ENCODE assay signal across 8 mouse cellular contexts in genomic region chr10:53596677-53597120, GRCm38 (mm10). TPM values are rescaled to one million over a fixed set of nuclear protein-coding genes. Genes with fewer than 3 reads are reported as not detected.
A peak's percentile ranks its signal among the peaks of the same experiment; 100 is the strongest.
DNase-seq lines count a peak whose midpoint lies in the region; ATAC-seq lines count a peak whose summit lies in the region.

Gene Asf1a (plus strand): TSS chr10:53596757.

- peak; percentile 89 for ATAC-seq in CD4-positive, CD25-positive, alpha-beta regulatory T cell, adult 4 months
- peak; percentile 95 for ATAC-seq in heart, embryonic 14.5 days (ENCODE audit: insufficient number of reproducible peaks, insufficient read depth, low FRiP score, low read depth)
- ATAC-seq in liver, embryonic 13.5 days (ENCODE audit: low read depth) = peak; percentile 97
- ATAC-seq in stomach, embryonic 16.5 days (ENCODE audit: insufficient read depth, low FRiP score) = peak; percentile 97

- H3K9me3 ChIP-seq in heart, embryonic 14.5 days (ENCODE audit: control insufficient read depth, low read length) = no peaks in the 10 kb centered on the region
- no peaks in the 10 kb centered on the region for H3K9me3 ChIP-seq in liver, embryonic 13.5 days (replicated peaks)
- H3K9me3 ChIP-seq in stomach, embryonic 16.5 days (replicated peaks; ENCODE audit: control insufficient read depth, low read length) = no peaks in the 10 kb centered on the region

- H3K27ac ChIP-seq in heart, embryonic 14.5 days (replicated peaks in 1 of 2; ENCODE audit: control insufficient read depth in 1 of 2, insufficient read depth in 1 of 2, low read depth in 2 of 2, low read length in 2 of 2) = peak within 1 kb of the TSS; percentile 99 to 100
- H3K27ac ChIP-seq in liver, embryonic 13.5 days = peak within 1 kb of the TSS; percentile 98
- peak within 1 kb of the TSS; percentile 99 for H3K27ac ChIP-seq in stomach, embryonic 16.5 days (ENCODE audit: low read length)

- H3K27me3 ChIP-seq in heart, embryonic 14.5 days (ENCODE audit: control insufficient read depth, insufficient read depth, low read length) = no peaks in the 10 kb centered on the region
- no peaks in the 10 kb centered on the region for H3K27me3 ChIP-seq in liver, embryonic 13.5 days
- H3K27me3 ChIP-seq in stomach, embryonic 16.5 days (ENCODE audit: control insufficient read depth, insufficient read depth, low read length) = no peaks in the 10 kb centered on the region

- H3K4me1 ChIP-seq in heart, embryonic 14.5 days (ENCODE audit: control insufficient read depth in 2 of 2, insufficient read depth in 2 of 2, low read length in 2 of 2) = peaks cover 0 to 20% of the 10 kb centered on the region in 2 experiments; a peak in 2 of 4 replicates
- H3K4me1 ChIP-seq in liver, embryonic 13.5 days (replicated peaks) = peaks cover 33% of the 10 kb centered on the region
- peaks cover 16% of the 10 kb centered on the region for H3K4me1 ChIP-seq in stomach, embryonic 16.5 days (ENCODE audit: control insufficient read depth, insufficient read depth, low read length)

- H3K9ac ChIP-seq in heart, embryonic 14.5 days (ENCODE audit: low read length) = peak within 1 kb of the TSS; percentile 96
- peak within 1 kb of the TSS; percentile 98 for H3K9ac ChIP-seq in liver, embryonic 13.5 days
- H3K9ac ChIP-seq in stomach, embryonic 16.5 days (ENCODE audit: low read length) = peak within 1 kb of the TSS; percentile 96

- under 1% methylated on average over 52 of the region's 52 CpGs for WGBS in heart, embryonic 14.5 days
- WGBS in liver, embryonic 13.5 days (ENCODE audit: insufficient replicate concordance) = under 1% methylated on average over 46 of the region's 52 CpGs
- under 1% methylated on average over 39 of the region's 52 CpGs for WGBS in stomach, embryonic 16.5 days

- peaks cover 12% of the 10 kb centered on the region; the same call in 1 of the 2 replicates for H3K36me3 ChIP-seq in heart, embryonic 14.5 days (ENCODE audit: control insufficient read depth, insufficient read depth, low read length)
- H3K36me3 ChIP-seq in liver, embryonic 13.5 days = peaks cover 6% of the 10 kb centered on the region
- no peaks in the 10 kb centered on the region for H3K36me3 ChIP-seq in stomach, embryonic 16.5 days (ENCODE audit: control insufficient read depth, insufficient read depth, low read length)

- peak within 1 kb of the TSS; percentile 68 for H3K4me2 ChIP-seq in heart, embryonic 14.5 days (ENCODE audit: low read length)
- H3K4me2 ChIP-seq in liver, embryonic 13.5 days = peak within 1 kb of the TSS; percentile 89
- peak within 1 kb of the TSS; percentile 57 for H3K4me2 ChIP-seq in stomach, embryonic 16.5 days (ENCODE audit: low read depth, low read length)

- peak; percentile 85 for DNase-seq in c-Kit-negative CD71-positive TER-119-positive erythroid progenitor cells, embryonic 14.5 days (ENCODE audit: low read depth, low spot score)
- peak; percentile 92 for DNase-seq in fibroblast of lung, adult 2 months (ENCODE audit: low read depth)
- DNase-seq in kidney, postnatal 14 days = peak; percentile 98
- peak; percentile 96 for DNase-seq in liver, embryonic 13.5 days
- peak; percentile 95 for DNase-seq in neural tube, embryonic 10.5 days (ENCODE audit: extremely low spot score, low spot score)

- H3K4me3 ChIP-seq in heart, embryonic 14.5 days (ENCODE audit: control insufficient read depth in 1 of 2, insufficient read depth in 1 of 2, low read depth in 1 of 2, low read length in 2 of 2) = peak within 1 kb of the TSS; percentile 93 to 99
- peak within 1 kb of the TSS; percentile 96 for H3K4me3 ChIP-seq in liver, embryonic 13.5 days (replicated peaks)
- peak within 1 kb of the TSS; percentile 79 for H3K4me3 ChIP-seq in stomach, embryonic 16.5 days (replicated peaks; ENCODE audit: low read length)

RNA-seq across cellular contexts. Expression of gene Asf1a, which starts in this region (rescaled TPM):
- polyA plus RNA-seq in CD4-positive, CD25-positive, alpha-beta regulatory T cell, adult 4 months (2017; shearing (Covaris generic)) = 10 to 100 TPM in 1 of 2 experiments, 1 to 10 TPM in 1; 6.8 to 10.4 TPM
- polyA plus RNA-seq in heart, embryonic 14.5 days (2014; fragmentation: Nextera tagmentation; extraction: Ambion mirVana) = 64.4 and 73.4 TPM in 2 replicates
- polyA plus RNA-seq in liver, embryonic 13.5 days (2015; fragmentation: Nextera tagmentation; extraction: Ambion mirVana) = 120 and 132 TPM in 2 replicates
- 68.6 and 77.3 TPM in 2 replicates for polyA plus RNA-seq in stomach, embryonic 16.5 days (2015; fragmentation: Nextera tagmentation; extraction: Ambion mirVana)

Comparison
In these comparisons a context has a peak if more than half of its experiments do, and no peak if none do; other contexts are left out.
1. Peak in every context shown above with its lines: DNase-seq, ATAC-seq, H3K4me3 ChIP-seq and H3K27ac ChIP-seq.